Mouse (Mus musculus) kidney, postnatal 0 days (tissue): ENCODE data around the gene Vmn1r21. TPM values are rescaled to one million over a fixed set of nuclear protein-coding genes. Genes with fewer than 3 reads are reported as not detected.
"Not testable (repeated sequence)": the region's sequence is repeated elsewhere in the genome, so short reads cannot be mapped to it uniquely, and the experiment has no call there.

ENCODE experiments used
- ATAC-seq: fragments of 200-750 bp; cut with Nextera tagmentation; replicated peaks from 2 replicates; pipeline ENCODE4 v1.8.0; 2017; ENCODE audit warnings: low read depth, moderate number of reproducible peaks, moderate TSS enrichment, moderate library complexity; ENCODE audit not compliant: low FRiP score
- DNase-seq: peaks from one replicate; pipeline ENCODE4 v3.0.0-alpha.2; 2016; ENCODE audit warnings: low spot score
- H3K27ac ChIP-seq: fragments of 300-500 bp; sonication (generic); 2 replicates; pipeline ENCODE4 v1.5.1; 2014; ENCODE audit warnings: mild to moderate bottlenecking
- H3K27me3 ChIP-seq: fragments of 300-500 bp; sonication (generic); 2 replicates; pipeline ENCODE4 v1.6.1; 2014; ENCODE audit warnings: low read length, mixed read lengths; ENCODE audit not compliant: insufficient read depth
- H3K36me3 ChIP-seq: fragments of 300-500 bp; sonication (generic); 2 replicates; pipeline ENCODE4 v1.6.1; 2014; ENCODE audit warnings: low read length, mixed read lengths; ENCODE audit not compliant: insufficient read depth
- H3K4me1 ChIP-seq: fragments of 300-500 bp; sonication (generic); replicated peaks from 2 replicates; pipeline ENCODE4 v1.6.1; 2014; ENCODE audit warnings: antibody characterized with exemption, low read length, mixed read lengths; ENCODE audit not compliant: insufficient read depth
- H3K4me2 ChIP-seq: fragments of 300-500 bp; sonication (generic); 2 replicates; pipeline ENCODE4 v1.6.1; 2014; ENCODE audit warnings: mild to moderate bottlenecking, low read length, moderate library complexity, mixed read lengths
- H3K4me3 ChIP-seq: fragments of 300-500 bp; sonication (generic); replicated peaks from 2 replicates; pipeline ENCODE4 v1.5.1; 2014; ENCODE audit warnings: low read depth, low read length
- H3K9ac ChIP-seq: fragments of 300-500 bp; sonication (generic); 2 replicates; pipeline ENCODE4 v1.6.1; 2014; ENCODE audit warnings: low read depth, low read length
- H3K9me3 ChIP-seq: fragments of 300-500 bp; sonication (generic); replicated peaks from 2 replicates; pipeline ENCODE4 v1.6.1; 2016; ENCODE audit warnings: low read length, inconsistent platforms, mixed read lengths
- CTCF ChIP-seq: IDR thresholded peaks from 2 replicates; pipeline ENCODE4 v1.5.1; 2016; ENCODE audit warnings: antibody characterized with exemption, low read depth, mild to moderate bottlenecking, moderate library complexity
- WGBS: fragments of 180-500 bp; shearing (Covaris S2); extraction: QIAGEN DNeasy Blood & Tissue Kit; methylation state at CpG from one replicate; pipeline ENCODE4 v1.1.7; 2014; 5-methylcytosine and 5-hydroxymethylcytosine counted together
- polyA plus RNA-seq: library from polyadenylated mRNA; unstranded; fragments of >200 nt; fragmentation: Nextera tagmentation; extraction: Ambion mirVana; gene quantifications from 2 replicates; pipeline ENCODE4 v1.2.1, GENCODE M21; 2015

Gene Vmn1r21
- polyA plus RNA-seq, result not detected in 2 replicates

GRCm38 (mm10) chr6:57850286-57850685 lies at the start of gene Vmn1r21:
Vmn1r21 (minus strand) TSS chr6:57850343.
- H3K4me1 ChIP-seq, result no peaks in the 10 kb centered on the region
- no peak within 1 kb of the TSS for H3K9ac ChIP-seq
- H3K27me3 ChIP-seq, result no peaks in the 10 kb centered on the region
- 46% methylated on average over 1 of the region's 1 CpGs for WGBS
- no peak for ATAC-seq
- no peaks in the 10 kb centered on the region for H3K36me3 ChIP-seq
- H3K4me2 ChIP-seq, result no peak within 1 kb of the TSS
- no peak for TF ChIP-seq CTCF
- no peak for DNase-seq
- no peaks in the 10 kb centered on the region for H3K9me3 ChIP-seq
- H3K27ac ChIP-seq, result no peak within 1 kb of the TSS
- no peak within 1 kb of the TSS for H3K4me3 ChIP-seq

GRCm38 (mm10) chr6:57859043-57860042 lies 9.2 kb upstream of the Vmn1r21 start:
- ATAC-seq, result peak; percentile 85
- Histone ChIP-seq H3K9me3 (no peaks in the 10 kb centered on the region), H3K27me3 (no peaks in the 10 kb centered on the region), H3K36me3 (no peaks in the 10 kb centered on the region), H3K4me2 (no peak overlapping the region; the same call in 1 of the 2 replicates), H3K9ac (no peak overlapping the region), H3K27ac (no peak overlapping the region), H3K4me1 (no peaks in the 10 kb centered on the region), H3K4me3 (no peak overlapping the region)
- 47% methylated on average over 6 of the region's 6 CpGs for WGBS
- peak; percentile 73 for DNase-seq
- TF ChIP-seq CTCF, result peak; percentile 84

GRCm38 (mm10) chr6:57851177-57851576 lies 1.0 kb upstream of the Vmn1r21 start:
- H3K4me1 ChIP-seq, H3K9me3 ChIP-seq, H3K27me3 ChIP-seq, H3K36me3 ChIP-seq, H3K27ac ChIP-seq, ATAC-seq, H3K9ac ChIP-seq, H3K4me2 ChIP-seq, DNase-seq, H3K4me3 ChIP-seq: not testable (repeated sequence)
- WGBS, result 88% methylated on average over 5 of the region's 5 CpGs

GRCm38 (mm10) chr6:57839693-57840408 lies 10.3 kb downstream of the Vmn1r21 start:
- 62% methylated on average over 2 of the region's 2 CpGs for WGBS
- H3K4me1 ChIP-seq, result no peaks in the 10 kb centered on the region
- no peak for TF ChIP-seq CTCF
- H3K36me3 ChIP-seq, result no peaks in the 10 kb centered on the region
- no peak overlapping the region for H3K27ac ChIP-seq
- DNase-seq, result no peak
- no peak overlapping the region for H3K4me2 ChIP-seq
- no peak overlapping the region for H3K9ac ChIP-seq
- H3K4me3 ChIP-seq, result no peak overlapping the region
- ATAC-seq, result no peak
- no peaks in the 10 kb centered on the region for H3K9me3 ChIP-seq
- no peaks in the 10 kb centered on the region for H3K27me3 ChIP-seq

- WGBS, result 4% methylated on average over 5 of the region's 5 CpGs
- TF ChIP-seq CTCF, result no peak
- H3K9me3 ChIP-seq, result no peaks in the 10 kb centered on the region
- H3K27me3 ChIP-seq, result no peaks in the 10 kb centered on the region
- no peak; the same call in 1 of the 2 replicates for ATAC-seq
- peaks cover 11% of the 10 kb centered on the region; the same call in 1 of the 2 replicates for H3K4me1 ChIP-seq
- no peak for DNase-seq
- H3K4me2 ChIP-seq, result peak overlapping the region; percentile 73
- peak overlapping the region; percentile 95 for H3K27ac ChIP-seq
- peak overlapping the region; percentile 96 for H3K9ac ChIP-seq
- H3K4me3 ChIP-seq, result peak overlapping the region; percentile 97
- no peaks in the 10 kb centered on the region for H3K36me3 ChIP-seq
Observed at GRCm38 (mm10) chr6:57825259-57825715, 24.9 kb downstream of the Vmn1r21 start.
